Mouse (Mus musculus): Measurements from ENCODE around the gene Pcgf1.
A peak's percentile ranks its signal among the peaks of the same experiment; 100 is the strongest.

Gene Pcgf1

DNA sequence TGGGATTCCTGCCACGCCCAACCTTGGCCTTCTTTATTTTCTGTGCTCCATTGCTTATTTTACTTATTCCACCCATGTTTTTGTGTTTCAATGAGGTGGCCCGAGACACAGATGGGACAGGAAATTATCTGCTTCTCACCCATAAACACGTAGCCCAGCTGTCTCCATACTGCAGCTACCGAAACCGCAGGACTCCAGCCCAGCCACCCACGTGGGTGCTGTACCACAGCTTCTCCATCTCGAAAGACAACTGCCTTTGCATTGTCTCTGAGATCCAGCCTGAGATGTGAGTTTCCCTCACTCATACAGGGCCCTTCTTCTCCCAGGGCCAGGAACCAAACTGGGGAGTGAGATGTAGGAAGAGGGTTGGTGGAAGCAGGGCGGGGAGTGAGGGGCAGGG lies 11.7 kb upstream of the Pcgf1 start:
- no peak for DNase-seq (ENCODE audit: low spot score)

- no peak for DNase-seq (ENCODE audit: low spot score)
Measured at GRCm38 (mm10) chr6:83066441-83066840, 11.2 kb upstream of the Pcgf1 start.

DNA sequence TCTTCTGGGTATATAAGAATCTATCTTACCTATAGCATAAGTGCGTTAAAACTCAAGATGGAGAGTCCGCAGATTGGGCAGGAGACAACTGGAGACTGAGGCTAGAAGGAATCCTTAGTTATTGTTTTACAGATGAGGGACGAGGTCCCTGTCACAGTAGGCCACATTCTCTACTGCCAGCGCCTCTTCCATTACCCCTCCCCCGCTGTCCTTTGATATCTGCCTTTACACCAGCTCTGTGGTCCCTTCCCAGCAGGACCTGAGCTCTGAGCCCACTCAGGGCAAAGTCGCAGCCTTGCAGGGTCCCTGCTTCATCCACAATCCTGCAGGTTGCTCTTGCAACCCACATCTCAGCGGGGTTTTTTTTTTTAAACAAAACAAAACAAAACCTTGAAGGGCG lies 9.4 kb upstream of the Pcgf1 start:
- no peak for DNase-seq (ENCODE audit: low spot score)

DNA sequence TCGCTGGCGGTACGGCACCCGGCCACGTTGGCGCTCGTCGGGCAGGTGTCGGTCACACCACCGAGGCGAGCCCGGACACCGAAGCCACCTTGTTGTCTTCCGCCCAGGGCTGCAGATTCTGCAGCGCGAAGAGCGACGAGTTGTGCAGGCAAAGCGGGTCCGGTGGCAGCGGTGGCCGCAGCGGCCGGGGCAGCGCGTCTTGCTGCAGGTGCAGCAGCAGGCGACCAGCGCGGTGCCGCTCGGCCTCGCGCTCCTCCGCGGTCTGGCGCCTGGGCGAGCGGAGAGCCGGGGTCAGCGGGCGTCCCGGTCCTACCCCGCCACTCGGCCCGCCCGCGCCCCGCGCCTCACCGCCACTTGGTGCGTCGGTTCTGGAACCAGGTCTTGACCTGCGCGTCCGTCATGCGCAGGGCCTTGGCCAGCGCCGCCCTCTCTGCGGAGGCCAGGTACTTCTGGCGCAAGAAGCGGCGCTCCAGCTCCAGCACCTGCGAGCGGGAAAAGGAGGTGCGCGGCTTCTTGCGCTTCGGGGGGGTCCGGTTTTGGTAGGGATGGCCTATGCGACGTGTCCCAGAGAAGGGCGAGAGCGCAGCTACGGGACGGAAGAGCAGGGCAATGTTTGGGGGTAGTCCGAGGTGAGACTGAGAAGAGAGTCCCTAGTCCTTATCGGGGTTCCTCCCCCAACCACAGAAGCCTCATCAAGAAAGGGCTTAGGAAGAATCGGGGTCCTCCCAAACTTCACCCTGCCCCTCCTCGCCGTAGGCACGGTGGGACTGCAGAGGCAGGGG lies 8.8 kb upstream of the Pcgf1 start:
- no peak for DNase-seq (ENCODE audit: low spot score)

- no peak for DNase-seq (ENCODE audit: low spot score)
Measured at GRCm38 (mm10) chr6:83069488-83070246, 8.0 kb upstream of the Pcgf1 start.

DNA sequence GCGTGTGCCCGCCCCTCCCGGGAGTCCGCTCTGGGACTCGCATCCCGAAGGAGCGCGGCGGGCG lies 7.6 kb upstream of the Pcgf1 start, which contains the start of gene Tlx2:
TSS of gene Tlx2 (minus strand) at position 47 of the 64 bp plus-strand sequence.
- no peak for DNase-seq (ENCODE audit: low spot score)

DNA sequence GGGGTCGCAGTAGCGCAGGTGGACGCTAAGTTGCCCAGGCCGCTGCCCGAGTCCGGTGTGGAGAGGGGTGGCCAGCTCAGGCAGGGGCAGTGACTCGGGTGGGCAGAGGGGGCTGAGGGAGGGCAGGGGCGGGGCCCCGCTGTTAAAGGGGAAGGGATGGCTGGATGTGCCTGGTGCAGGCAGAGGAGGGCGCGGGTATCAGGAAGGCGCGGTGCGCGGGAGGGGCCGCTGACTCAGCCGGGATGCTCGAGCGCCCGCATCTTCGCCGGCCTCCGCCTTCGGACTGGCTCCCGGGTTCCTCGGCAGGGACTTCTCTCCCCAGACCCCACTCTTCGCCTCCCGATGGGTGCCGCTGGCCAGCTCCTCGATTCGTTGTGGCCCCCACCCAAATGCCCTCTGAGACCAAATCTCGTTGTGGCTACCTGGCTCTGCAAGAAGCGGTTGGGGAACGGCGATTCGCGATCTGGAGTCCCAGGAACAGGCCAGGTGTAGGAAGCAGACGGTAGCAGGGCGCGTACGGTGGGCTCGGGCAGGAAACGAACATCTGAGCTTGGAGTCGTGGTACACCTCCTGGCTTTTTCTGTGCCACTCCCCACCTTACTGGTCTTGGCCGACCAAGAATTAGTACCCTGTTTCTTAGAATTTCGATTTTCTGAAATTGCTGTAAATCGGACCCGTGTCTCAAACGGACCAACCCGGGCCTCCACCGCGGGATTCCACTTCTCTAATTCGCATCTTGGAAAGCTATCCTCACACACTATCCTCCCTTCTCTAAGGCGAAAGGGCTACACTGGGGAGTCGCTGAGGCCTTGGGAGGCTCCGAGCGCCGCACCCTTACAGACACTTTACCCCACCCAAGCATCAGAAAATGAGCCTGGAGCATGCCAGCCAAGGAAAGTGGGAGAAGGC lies 7.1 kb upstream of the Pcgf1 start:
- DNase-seq (ENCODE audit: low spot score), result no peak

DNA sequence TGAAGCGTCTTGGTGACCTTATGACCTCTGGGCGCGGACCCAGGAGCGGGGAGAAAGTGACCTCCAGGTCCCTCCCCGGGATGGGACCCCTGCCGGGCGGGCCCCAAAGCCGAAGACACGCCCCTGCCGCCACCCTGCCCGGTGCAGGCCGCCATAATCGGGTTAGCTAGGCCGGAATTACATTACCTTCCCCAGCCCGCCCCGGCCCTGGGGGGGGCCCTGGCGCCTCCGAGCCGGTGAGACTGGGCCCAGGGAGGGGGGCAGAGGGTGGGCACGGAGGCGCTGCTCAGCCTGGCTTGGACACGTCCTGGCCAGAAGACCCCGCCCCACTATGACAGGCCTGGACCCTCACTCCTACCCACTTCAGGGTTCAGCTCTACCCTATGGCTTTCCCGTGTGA lies 6.4 kb upstream of the Pcgf1 start:
- DNase-seq (ENCODE audit: low spot score), result no peak

DNA sequence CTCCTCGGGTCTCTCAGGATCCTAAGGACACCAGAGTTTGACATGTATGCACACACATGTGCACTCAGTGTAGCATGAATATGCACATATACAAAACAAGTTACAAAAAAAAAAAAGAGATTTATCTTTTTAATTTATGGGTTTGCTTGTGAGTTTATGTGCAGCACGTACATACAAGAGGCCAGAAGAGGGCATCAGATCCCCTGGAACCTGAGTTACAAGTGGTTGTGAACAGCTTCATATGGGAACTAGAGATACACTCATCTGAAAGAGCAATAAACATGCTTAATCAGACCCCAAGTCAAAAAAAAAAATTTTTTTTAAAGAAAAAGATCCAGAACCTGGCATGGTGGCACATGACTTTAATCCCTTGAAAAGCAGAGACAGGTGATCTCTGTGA lies 2.7 kb upstream of the Pcgf1 start:
- no peak for DNase-seq (ENCODE audit: low spot score)

DNA sequence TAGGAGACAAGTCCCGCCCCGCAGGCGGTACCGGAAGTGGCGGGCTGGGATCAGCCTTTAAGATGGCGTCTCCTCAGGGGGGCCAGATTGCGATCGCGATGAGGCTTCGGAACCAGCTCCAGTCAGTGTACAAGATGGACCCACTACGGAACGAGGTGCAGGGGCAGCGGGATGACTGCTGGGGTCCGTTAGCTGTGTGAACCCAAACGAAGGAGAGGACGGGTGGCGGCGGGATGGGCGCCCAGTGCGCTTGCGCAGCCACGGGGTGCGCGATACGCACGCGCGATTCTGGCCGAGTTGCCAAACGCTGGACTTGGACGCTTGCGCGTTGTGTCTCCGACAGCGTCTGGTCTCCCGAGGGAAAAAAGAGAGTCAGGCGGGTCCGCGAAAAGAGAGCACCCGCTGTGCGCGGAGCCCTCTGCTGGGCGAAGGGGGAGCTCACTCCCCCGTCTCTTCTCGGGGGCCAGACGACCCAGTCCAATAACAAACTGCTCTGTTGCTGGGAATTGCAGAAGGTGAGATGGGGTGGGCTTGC lies 722 bp downstream of the Pcgf1 start:
- DNase-seq (ENCODE audit: low spot score), result peak; percentile 99

- DNase-seq (ENCODE audit: low spot score), result no peak
Measured at GRCm38 (mm10) chr6:83080210-83080609, 2.5 kb downstream of the Pcgf1 start.

DNA sequence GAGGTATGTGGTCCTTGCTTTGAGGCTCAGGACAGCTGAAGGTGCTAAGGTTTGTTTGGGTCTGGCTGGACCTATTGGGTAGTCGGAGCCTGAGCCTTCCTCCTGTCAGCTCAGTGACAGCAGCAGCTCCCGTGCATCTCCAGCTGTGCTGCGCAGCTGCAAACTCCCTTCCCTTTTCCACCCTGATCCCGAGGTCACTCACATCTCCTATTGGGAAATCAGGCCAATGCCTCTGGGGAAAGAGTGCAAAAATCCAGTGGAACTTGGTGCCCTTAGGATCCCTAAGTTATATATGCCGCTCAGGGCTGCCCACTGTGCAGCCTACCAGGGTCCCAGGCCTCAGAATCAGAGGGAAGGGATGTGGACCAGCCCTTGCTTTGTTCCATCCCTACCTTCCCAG lies 5.8 kb downstream of the Pcgf1 start:
- no peak for DNase-seq (ENCODE audit: low spot score)

DNA sequence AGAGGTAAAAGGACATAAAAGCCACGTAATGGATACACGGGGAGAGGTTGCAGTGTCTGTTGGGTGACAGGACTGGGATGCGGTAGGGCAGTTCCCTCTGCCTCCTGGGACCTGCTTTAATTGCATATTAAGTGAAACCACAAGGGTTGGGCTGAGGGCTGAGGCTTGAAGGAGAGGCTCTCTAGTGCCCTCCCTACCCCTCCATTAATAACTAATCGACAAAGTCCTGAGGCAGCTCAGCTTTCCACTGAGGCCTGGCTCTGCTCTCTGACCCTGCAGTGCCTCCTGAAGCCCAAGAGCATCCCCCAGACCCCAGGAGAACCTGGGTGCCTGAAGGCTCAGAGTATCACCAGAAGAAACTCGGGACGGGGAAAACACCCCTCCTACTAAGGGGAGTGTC lies 6.8 kb downstream of the Pcgf1 start:
- no peak for DNase-seq (ENCODE audit: low spot score)

GRCm38 (mm10) chr6:83086121-83087035 lies 8.7 kb downstream of the Pcgf1 start, which contains the start of gene Lbx2:
Lbx2 (plus strand) TSS chr6:83086367.
- no peak for DNase-seq (ENCODE audit: low spot score)

DNA sequence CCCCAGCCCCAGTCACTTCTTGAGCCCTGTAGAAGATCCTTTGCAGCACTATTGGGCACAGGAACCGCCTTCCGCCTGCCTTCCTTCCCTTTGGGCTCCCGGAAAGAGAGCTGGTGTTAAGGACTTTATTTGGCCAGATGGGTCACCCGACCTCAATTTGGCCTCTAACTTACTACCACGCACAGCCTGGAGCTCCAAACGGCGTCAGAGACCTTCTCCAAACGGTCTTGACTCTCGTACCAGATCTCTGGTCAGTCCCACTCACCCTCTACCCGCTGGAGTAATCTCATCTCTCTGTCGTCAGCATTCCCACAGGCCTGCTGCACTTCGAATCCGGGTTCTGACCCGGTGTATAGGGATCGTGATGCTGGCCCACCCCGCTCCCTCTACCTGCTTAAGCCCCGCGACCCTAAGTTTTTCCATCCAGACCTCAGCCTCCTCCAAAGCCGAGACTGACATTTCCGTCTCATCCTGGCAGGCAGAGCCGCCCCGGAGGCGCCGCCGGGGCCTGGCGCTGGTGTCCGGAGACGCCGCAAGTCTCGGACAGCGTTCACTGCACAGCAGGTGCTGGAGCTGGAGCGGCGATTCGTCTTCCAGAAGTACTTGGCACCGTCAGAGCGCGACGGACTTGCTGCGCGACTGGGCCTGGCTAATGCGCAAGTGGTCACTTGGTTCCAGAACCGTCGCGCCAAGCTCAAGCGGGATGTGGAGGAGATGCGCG lies 9.7 kb downstream of the Pcgf1 start:
- peak; percentile 30 for DNase-seq (ENCODE audit: low spot score)

DNA sequence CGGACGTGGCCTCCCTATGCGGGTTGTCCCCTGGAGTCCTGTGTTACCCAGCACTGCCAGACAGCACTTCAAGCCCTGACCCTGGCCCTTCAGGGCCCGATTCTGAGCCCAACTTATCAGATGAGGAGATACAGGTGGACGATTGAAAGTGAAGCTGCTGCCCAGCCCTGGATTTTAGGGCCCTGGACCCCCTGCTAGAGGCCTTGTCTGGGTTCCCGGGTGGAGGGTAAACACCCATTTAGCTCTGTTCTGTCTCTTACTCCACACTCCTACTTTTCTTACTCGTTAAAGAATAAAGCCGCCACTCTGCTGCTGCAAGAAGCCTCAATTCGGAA lies 10.2 kb downstream of the Pcgf1 start:
- DNase-seq (ENCODE audit: low spot score), result no peak

DNA sequence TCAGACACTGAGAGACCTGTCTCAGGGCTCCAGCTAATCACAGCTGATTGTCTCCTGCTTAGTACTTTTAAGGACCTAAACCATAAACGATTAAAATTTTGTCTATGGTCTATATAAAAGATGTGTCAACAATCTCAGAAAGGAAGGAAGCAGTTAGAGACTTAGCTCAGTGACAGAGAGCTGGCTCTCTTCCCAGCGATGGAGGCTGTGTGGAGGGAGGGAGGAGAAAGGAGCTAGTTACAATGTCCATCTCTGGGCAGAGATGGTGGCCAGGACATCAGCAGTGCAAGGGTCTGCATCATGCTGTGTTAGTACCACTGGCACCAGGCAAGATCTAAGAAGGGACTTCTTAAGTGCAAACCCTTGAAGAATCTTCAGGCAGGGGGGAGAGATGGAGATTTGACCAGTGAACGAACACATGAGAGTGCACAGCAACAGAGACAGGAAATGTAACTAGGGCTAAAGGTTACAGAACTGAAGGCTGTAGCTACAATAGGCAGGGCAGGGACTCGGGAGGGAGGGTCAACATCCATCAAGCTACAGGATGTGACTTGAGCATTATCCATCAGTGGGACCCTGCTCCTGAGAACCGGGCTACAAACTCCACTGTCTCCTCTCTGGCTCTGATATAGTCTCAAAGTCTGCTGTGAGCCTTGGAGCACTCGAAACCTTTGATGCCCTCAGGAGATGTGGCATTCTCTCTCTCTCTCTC lies 14.9 kb downstream of the Pcgf1 start:
- no peak for DNase-seq (ENCODE audit: low spot score)

DNA sequence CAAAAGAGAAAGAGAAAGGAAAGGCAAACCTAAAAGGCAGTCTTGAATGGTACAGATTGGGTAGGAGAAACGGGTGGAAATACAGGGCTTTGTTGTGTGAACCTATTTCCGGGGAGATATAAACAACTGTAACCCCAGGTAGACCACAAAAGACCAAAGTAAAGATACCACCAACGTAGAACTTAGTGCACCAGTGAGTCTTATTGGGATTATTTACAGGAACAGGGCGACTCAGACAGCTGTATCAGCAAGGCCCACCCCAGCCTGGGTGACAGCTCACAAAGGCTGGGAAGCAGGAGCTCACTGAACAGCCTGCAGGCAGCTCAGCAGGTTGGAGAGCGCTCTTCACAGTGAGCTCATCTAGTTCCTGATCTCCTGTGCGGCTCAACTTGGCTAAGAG lies 18.3 kb downstream of the Pcgf1 start:
- DNase-seq (ENCODE audit: low spot score), result no peak

DNA sequence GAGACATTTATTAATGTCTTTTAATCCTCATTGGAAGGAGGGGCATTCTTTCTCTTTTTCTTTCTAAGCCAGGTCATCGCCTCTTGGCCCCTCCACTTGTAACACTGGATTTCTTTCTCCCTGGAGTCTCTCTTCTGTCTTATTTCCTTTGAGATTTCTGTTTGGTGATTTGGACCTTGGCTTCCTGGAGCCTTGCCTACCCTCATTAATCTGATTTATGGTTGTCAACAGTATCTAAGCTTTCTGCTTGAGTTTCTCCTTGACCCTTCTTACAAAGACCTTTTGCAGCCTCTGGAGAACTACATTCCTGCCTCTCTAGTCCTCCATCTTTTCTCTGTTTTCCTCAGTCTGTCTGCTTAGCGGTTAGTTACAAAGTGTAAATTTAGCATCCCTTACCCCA lies 20.7 kb downstream of the Pcgf1 start:
- DNase-seq (ENCODE audit: low spot score), result no peak

- peak; percentile 96 for DNase-seq (ENCODE audit: low spot score)
Measured at GRCm38 (mm10) chr6:83101316-83101687, 23.6 kb downstream of the Pcgf1 start, which contains the start of the genes Ccdc142 and Gm42688. Ccdc142 (plus strand) TSS chr6:83101601. Gm42688 (plus strand) TSS chr6:83101617.

All from lung, postnatal 25 days (tissue).